Mouse (Mus musculus) midbrain, postnatal 0 days (tissue): ENCODE results near the gene Fads2. TPM values are rescaled to one million over a fixed set of nuclear protein-coding genes. Genes with fewer than 3 reads are reported as not detected.

Experiments used
- ATAC-seq: fragments of 200-750 bp; cut with Nextera tagmentation; 2 replicates; pipeline ENCODE4 v1.8.0; 2017; ENCODE audit warnings: moderate number of reproducible peaks, mild to moderate bottlenecking, moderate TSS enrichment, moderate library complexity; ENCODE audit not compliant: low FRiP score
- DNase-seq: peaks from one replicate; pipeline ENCODE4 v3.0.0-alpha.2; 2015; ENCODE audit warnings: low spot score
- H3K27ac ChIP-seq: fragments of 300-500 bp; sonication (generic); 2 replicates; pipeline ENCODE4 v1.5.1; 2014; ENCODE audit warnings: low read depth, mild to moderate bottlenecking, low read length, mixed read lengths
- H3K27me3 ChIP-seq: fragments of 300-500 bp; sonication (generic); 2 replicates; pipeline ENCODE4 v1.6.1; 2014; ENCODE audit warnings: low read length, control low read depth, mixed read lengths; ENCODE audit not compliant: insufficient read depth
- H3K36me3 ChIP-seq: fragments of 300-500 bp; sonication (generic); 2 replicates; pipeline ENCODE4 v1.6.1; 2014; ENCODE audit warnings: low read length, control low read depth, mixed read lengths; ENCODE audit not compliant: insufficient read depth
- H3K4me1 ChIP-seq: fragments of 300-500 bp; sonication (generic); 2 replicates; pipeline ENCODE4 v1.6.1; 2014; ENCODE audit warnings: mild to moderate bottlenecking, control low read depth, antibody characterized with exemption, low read length, mixed read lengths; ENCODE audit not compliant: insufficient read depth
- H3K4me2 ChIP-seq: fragments of 300-500 bp; sonication (generic); 2 replicates; pipeline ENCODE4 v1.6.1; 2014; ENCODE audit warnings: low read depth, mild to moderate bottlenecking, low read length, mixed read lengths; ENCODE audit not compliant: poor library complexity, severe bottlenecking
- H3K4me3 ChIP-seq: fragments of 300-500 bp; sonication (generic); 2 replicates; pipeline ENCODE4 v1.5.1; 2014; ENCODE audit warnings: low read depth, mild to moderate bottlenecking, low read length, moderate library complexity
- H3K9ac ChIP-seq: fragments of 300-500 bp; sonication (generic); replicated peaks from 2 replicates; pipeline ENCODE4 v1.6.1; 2014; ENCODE audit warnings: mild to moderate bottlenecking, low read length, moderate library complexity, mixed read lengths; ENCODE audit not compliant: poor library complexity, severe bottlenecking
- H3K9me3 ChIP-seq: fragments of 300-500 bp; sonication (generic); 2 replicates; pipeline ENCODE4 v1.6.1; 2016; ENCODE audit warnings: low read length, control low read depth
- CTCF ChIP-seq: IDR thresholded peaks from 2 replicates; pipeline ENCODE4 v1.5.1; 2016; ENCODE audit warnings: antibody characterized with exemption, mild to moderate bottlenecking
- WGBS: fragments of 180-500 bp; shearing (Covaris S2); extraction: QIAGEN DNeasy Blood & Tissue Kit; methylation state at CpG from one replicate; pipeline ENCODE4 v1.1.7; 2014; 5-methylcytosine and 5-hydroxymethylcytosine counted together
- polyA plus RNA-seq: library from polyadenylated mRNA; unstranded; fragments of >200 nt; fragmentation: Nextera tagmentation; extraction: Ambion mirVana; gene quantifications from 2 replicates; pipeline ENCODE4 v1.2.1, GENCODE M21; 2015
- total RNA-seq: library from RNA; depleted of rRNA; stranded (reverse); fragments of >200 nt; gene quantifications from 2 replicates; pipeline ENCODE4 v1.2.3, GENCODE M21; 2014

The Fads2 gene
- total and polyA plus RNA-seq, 2 experiments from 2014 or later, result 260 to 306 TPM

DNA sequence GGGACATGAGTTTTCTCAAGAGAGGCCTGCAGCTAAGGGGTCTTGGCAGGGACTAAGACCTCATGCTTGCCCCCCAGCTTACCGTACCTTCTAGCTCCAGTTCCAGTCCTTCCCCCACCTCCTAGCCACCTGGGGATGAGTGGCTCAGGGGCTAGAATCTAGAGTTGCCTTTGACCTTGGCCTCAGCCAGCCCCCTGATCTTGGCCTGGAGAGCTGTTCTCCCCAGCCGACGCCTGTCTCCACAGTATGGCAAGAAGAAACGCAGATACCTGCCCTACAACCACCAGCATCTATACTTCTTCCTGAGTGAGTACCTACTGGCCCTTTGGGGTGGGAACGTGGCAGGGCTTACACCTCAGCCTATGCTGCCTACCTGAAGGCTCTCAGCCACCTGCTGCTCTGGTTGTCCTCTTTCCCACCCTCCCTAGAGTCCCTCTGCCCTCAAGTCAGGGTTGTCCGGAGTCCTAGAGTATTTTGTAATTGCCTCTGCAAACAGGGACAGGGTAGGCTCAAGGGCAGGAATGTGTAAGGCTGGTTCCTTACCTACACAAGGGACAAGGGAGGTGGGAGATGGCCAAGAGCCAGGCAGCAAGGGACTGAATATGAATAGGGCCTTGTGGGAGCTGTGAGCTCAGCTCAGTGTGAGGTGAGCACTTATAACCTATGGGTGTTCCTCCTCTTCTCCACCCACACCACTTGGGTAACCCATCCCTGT is 47.0 kb downstream of the Fads2 start:
- H3K9me3 ChIP-seq, result no peaks in the 10 kb centered on the region
- H3K27me3 ChIP-seq, result no peaks in the 10 kb centered on the region
- DNase-seq (no peak), ATAC-seq (no peak)
- H3K27ac ChIP-seq, result no peak overlapping the region
- TF ChIP-seq CTCF, result no peak
- no peaks in the 10 kb centered on the region for H3K4me1 ChIP-seq
- H3K36me3 ChIP-seq, result peaks cover 57% of the 10 kb centered on the region
- H3K9ac ChIP-seq, result no peak overlapping the region
- WGBS, result 89% methylated on average over 6 of the region's 6 CpGs
- H3K4me3 ChIP-seq, result no peak overlapping the region
- H3K4me2 ChIP-seq, result no peak overlapping the region

GRCm38 (mm10) chr19:10053692-10054260 is 47.8 kb downstream of the Fads2 start:
- H3K4me2 ChIP-seq, result no peak overlapping the region
- TF ChIP-seq CTCF, result no peak
- DNase-seq (no peak), ATAC-seq (no peak)
- no peaks in the 10 kb centered on the region for H3K9me3 ChIP-seq
- no peak overlapping the region for H3K9ac ChIP-seq
- H3K4me1 ChIP-seq, result no peaks in the 10 kb centered on the region
- H3K36me3 ChIP-seq, result peaks cover 57% of the 10 kb centered on the region
- H3K4me3 ChIP-seq, result no peak overlapping the region
- 91% methylated on average over 10 of the region's 10 CpGs for WGBS
- H3K27me3 ChIP-seq, result no peaks in the 10 kb centered on the region
- H3K27ac ChIP-seq, result no peak overlapping the region

DNA sequence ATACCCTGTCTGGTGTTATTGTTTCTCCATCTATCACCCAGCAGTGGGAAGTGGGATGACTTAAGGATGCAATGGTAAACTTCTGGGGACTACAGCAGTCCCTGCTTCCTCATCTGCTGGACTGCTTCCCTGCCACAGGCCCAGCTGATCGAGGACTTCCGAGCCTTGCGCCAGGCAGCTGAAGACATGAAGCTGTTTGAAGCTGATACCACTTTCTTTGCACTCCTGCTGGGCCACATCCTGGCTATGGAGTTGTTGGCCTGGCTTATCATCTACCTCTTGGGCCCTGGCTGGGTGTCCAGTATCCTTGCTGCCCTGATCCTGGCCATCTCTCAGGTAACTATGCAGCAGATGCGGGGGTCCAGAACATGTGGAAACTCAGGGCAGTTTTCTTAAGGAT is 48.8 kb downstream of the Fads2 start:
- Histone ChIP-seq H3K36me3 (peaks cover 50% of the 10 kb centered on the region), H3K27ac (no peak overlapping the region), H3K9me3 (no peaks in the 10 kb centered on the region), H3K4me1 (no peaks in the 10 kb centered on the region), H3K27me3 (no peaks in the 10 kb centered on the region), H3K4me3 (no peak overlapping the region), H3K9ac (no peak overlapping the region), H3K4me2 (no peak overlapping the region)
- WGBS, result 89% methylated on average over 4 of the region's 4 CpGs
- TF ChIP-seq CTCF, result no peak
- no peak for ATAC-seq
- no peak for DNase-seq

DNA sequence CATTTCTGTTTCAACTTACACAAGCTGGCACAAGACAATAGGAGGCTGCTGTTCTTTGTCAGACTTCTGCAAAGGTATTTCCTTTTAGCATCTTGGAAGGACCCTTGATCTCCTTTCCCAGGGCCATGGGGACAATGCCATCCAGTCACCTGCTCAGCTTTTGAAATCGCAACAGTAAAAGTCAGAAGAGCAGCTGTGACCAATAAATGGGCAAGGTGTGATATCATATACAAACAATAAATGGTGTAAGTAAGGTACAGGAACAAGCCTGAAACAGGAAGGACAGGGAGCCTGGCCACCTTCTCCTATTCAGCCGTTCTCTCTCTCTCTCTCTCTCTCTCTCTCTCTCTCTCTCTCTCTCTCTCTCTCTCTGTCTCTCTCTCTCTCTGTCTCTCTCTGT is 51.1 kb downstream of the Fads2 start:
- H3K27me3 ChIP-seq, result no peaks in the 10 kb centered on the region
- TF ChIP-seq CTCF, result no peak
- DNase-seq (no peak), ATAC-seq (no peak)
- H3K4me1 ChIP-seq, result no peaks in the 10 kb centered on the region
- H3K4me2 ChIP-seq, result no peak overlapping the region
- peaks cover 29% of the 10 kb centered on the region for H3K36me3 ChIP-seq
- no peak overlapping the region for H3K9ac ChIP-seq
- H3K27ac ChIP-seq, result no peak overlapping the region
- WGBS, result 75% methylated on average over 2 of the region's 2 CpGs
- H3K9me3 ChIP-seq, result no peaks in the 10 kb centered on the region
- no peak overlapping the region for H3K4me3 ChIP-seq

DNA sequence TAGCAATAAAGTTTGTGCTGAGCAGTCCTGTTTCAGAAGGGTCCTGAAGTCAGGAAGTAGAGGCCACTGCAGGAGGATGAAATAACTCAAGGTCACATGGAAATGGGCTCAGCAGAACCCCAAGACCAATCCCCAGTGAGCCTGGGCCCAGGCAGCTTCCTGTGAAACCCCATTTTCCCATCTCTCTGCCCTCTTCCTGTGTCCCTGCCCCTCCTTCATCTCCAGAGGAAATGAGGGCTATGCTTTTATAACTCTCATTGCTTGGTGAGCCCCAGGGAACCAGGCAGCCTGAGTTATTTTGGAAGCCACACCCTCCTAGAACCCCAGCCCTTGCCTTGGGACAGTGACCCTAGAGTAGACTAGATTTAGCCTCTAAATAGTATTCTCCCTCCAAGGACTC is 52.0 kb downstream of the Fads2 start:
- DNase-seq, result no peak
- Histone ChIP-seq H3K36me3 (peaks cover 20% of the 10 kb centered on the region), H3K27me3 (no peaks in the 10 kb centered on the region), H3K27ac (no peak overlapping the region), H3K4me3 (no peak overlapping the region), H3K9ac (no peak overlapping the region), H3K4me2 (no peak overlapping the region), H3K4me1 (no peaks in the 10 kb centered on the region), H3K9me3 (no peaks in the 10 kb centered on the region)
- no peak for ATAC-seq
- TF ChIP-seq CTCF, result no peak

DNA sequence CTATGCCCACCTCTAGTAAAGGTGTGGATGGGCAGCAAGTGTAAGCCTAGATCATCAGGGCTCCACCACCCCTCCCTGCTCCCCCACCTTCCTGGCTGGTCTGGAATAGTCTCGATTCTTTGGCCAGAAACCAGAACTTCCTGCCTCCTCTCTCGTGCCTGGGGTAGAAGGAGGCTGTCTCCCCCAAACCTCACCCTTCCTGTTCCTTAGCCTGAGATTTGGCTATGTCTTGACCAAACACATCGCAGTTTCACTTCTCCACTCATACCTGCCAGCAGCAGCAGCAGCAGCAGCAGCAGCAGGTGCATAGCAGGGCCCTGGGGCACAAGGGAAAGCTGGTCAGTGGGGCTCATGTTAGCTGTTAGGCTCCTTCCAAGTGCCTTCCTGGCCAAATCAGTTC is 54.6 kb downstream of the Fads2 start:
- Histone ChIP-seq H3K4me1 (peaks cover 6% of the 10 kb centered on the region), H3K36me3 (no peaks in the 10 kb centered on the region), H3K4me2 (no peak overlapping the region), H3K9me3 (no peaks in the 10 kb centered on the region), H3K27ac (no peak overlapping the region), H3K9ac (no peak overlapping the region), H3K27me3 (no peaks in the 10 kb centered on the region), H3K4me3 (no peak overlapping the region)
- ATAC-seq (no peak), DNase-seq (no peak)
- 48% methylated on average over 3 of the region's 3 CpGs for WGBS
- no peak for TF ChIP-seq CTCF
